Mouse (Mus musculus): ENCODE results near the gene Tmem17. TPM values are rescaled to one million over a fixed set of nuclear protein-coding genes. Genes with fewer than 3 reads are reported as not detected.
A peak's percentile ranks its signal among the peaks of the same experiment; 100 is the strongest.

Tmem17 gene
- polyA plus RNA-seq, 1 experiment from 2014 or later = 14.5 TPM

- H3K9ac ChIP-seq = no peak overlapping the region
- no peak overlapping the region for H3K4me2 ChIP-seq (replicated peaks)
- 0 out of 2 replicates have a peak, but pooled peaks cover 5% of the 10 kb centered on the region for H3K36me3 ChIP-seq
- ATAC-seq (ENCODE audit: insufficient number of reproducible peaks, low FRiP score, low TSS enrichment, low read depth) = no peak
- no peaks in the 10 kb centered on the region for H3K27me3 ChIP-seq
- no peaks in the 10 kb centered on the region for H3K4me1 ChIP-seq
- H3K27ac ChIP-seq (replicated peaks) = no peak overlapping the region
- WGBS = 85% methylated on average over 2 of the region's 2 CpGs
- no peaks in the 10 kb centered on the region for H3K9me3 ChIP-seq (replicated peaks)
- no peak overlapping the region for H3K4me3 ChIP-seq (replicated peaks)
Measured at GRCm38 (mm10) chr11:22515061-22515460, 3.2 kb downstream of the Tmem17 start.

GRCm38 (mm10) chr11:22518445-22518844, 6.6 kb downstream of the Tmem17 start:
- no peaks in the 10 kb centered on the region for H3K9me3 ChIP-seq (replicated peaks)
- H3K27me3 ChIP-seq = no peaks in the 10 kb centered on the region
- H3K36me3 ChIP-seq = 0 out of 2 replicates have a peak, but pooled peaks cover 5% of the 10 kb centered on the region
- ATAC-seq (ENCODE audit: insufficient number of reproducible peaks, low FRiP score, low TSS enrichment, low read depth) = no peak
- H3K4me2 ChIP-seq (replicated peaks) = no peak overlapping the region
- WGBS = 73% methylated on average over 6 of the region's 6 CpGs
- H3K4me3 ChIP-seq (replicated peaks) = no peak overlapping the region
- H3K9ac ChIP-seq = no peak overlapping the region
- no peak overlapping the region for H3K27ac ChIP-seq (replicated peaks)
- H3K4me1 ChIP-seq = no peaks in the 10 kb centered on the region

GRCm38 (mm10) chr11:22520251-22520650, 8.4 kb downstream of the Tmem17 start:
- H3K9me3 ChIP-seq (replicated peaks) = no peaks in the 10 kb centered on the region
- no peak overlapping the region for H3K4me3 ChIP-seq (replicated peaks)
- WGBS = 98% methylated on average over 4 of the region's 4 CpGs
- H3K27ac ChIP-seq (replicated peaks) = no peak overlapping the region
- H3K9ac ChIP-seq = no peak overlapping the region
- H3K4me1 ChIP-seq = no peaks in the 10 kb centered on the region
- H3K27me3 ChIP-seq = no peaks in the 10 kb centered on the region
- 0 out of 2 replicates have a peak, but pooled peaks cover 5% of the 10 kb centered on the region for H3K36me3 ChIP-seq
- no peak for ATAC-seq (ENCODE audit: insufficient number of reproducible peaks, low FRiP score, low TSS enrichment, low read depth)
- H3K4me2 ChIP-seq (replicated peaks) = no peak overlapping the region

- no peak overlapping the region for H3K4me3 ChIP-seq (replicated peaks)
- H3K4me2 ChIP-seq (replicated peaks) = no peak overlapping the region
- no peak overlapping the region for H3K27ac ChIP-seq (replicated peaks)
- H3K36me3 ChIP-seq = 0 out of 2 replicates have a peak, but pooled peaks cover 3% of the 10 kb centered on the region
- no peaks in the 10 kb centered on the region for H3K4me1 ChIP-seq
- WGBS = 83% methylated on average over 1 of the region's 1 CpGs
- ATAC-seq (ENCODE audit: insufficient number of reproducible peaks, low FRiP score, low TSS enrichment, low read depth) = no peak
- H3K9ac ChIP-seq = no peak overlapping the region
- no peaks in the 10 kb centered on the region for H3K27me3 ChIP-seq
- H3K9me3 ChIP-seq (replicated peaks) = 0 out of 2 replicates have a peak, but pooled peaks cover 3% of the 10 kb centered on the region
Measured at GRCm38 (mm10) chr11:22524606-22525005, 12.7 kb downstream of the Tmem17 start.

GRCm38 (mm10) chr11:22540600-22540999, 28.7 kb downstream of the Tmem17 start:
- H3K4me3 ChIP-seq (replicated peaks) = no peak overlapping the region
- no peak overlapping the region for H3K27ac ChIP-seq (replicated peaks)
- H3K9ac ChIP-seq = no peak overlapping the region
- H3K4me1 ChIP-seq = 0 out of 2 replicates have a peak, but pooled peaks cover 4% of the 10 kb centered on the region
- WGBS = 29% methylated on average over 1 of the region's 1 CpGs
- ATAC-seq (ENCODE audit: insufficient number of reproducible peaks, low FRiP score, low TSS enrichment, low read depth) = no peak
- H3K9me3 ChIP-seq (replicated peaks) = no peaks in the 10 kb centered on the region
- no peaks in the 10 kb centered on the region for H3K36me3 ChIP-seq
- H3K4me2 ChIP-seq (replicated peaks) = no peak overlapping the region
- no peaks in the 10 kb centered on the region for H3K27me3 ChIP-seq

GRCm38 (mm10) chr11:22560061-22560460, 48.2 kb downstream of the Tmem17 start:
- ATAC-seq (ENCODE audit: insufficient number of reproducible peaks, low FRiP score, low TSS enrichment, low read depth) = no peak
- H3K36me3 ChIP-seq = no peaks in the 10 kb centered on the region
- WGBS = 75% methylated on average over 1 of the region's 1 CpGs

GRCm38 (mm10) chr11:22560503-22561328, 48.8 kb downstream of the Tmem17 start:
- H3K9ac ChIP-seq = no peak overlapping the region
- no peaks in the 10 kb centered on the region for H3K9me3 ChIP-seq (replicated peaks)
- H3K4me3 ChIP-seq (replicated peaks) = no peak overlapping the region
- 0 out of 2 replicates have a peak, but pooled peaks have one; percentile 65 for ATAC-seq (ENCODE audit: insufficient number of reproducible peaks, low FRiP score, low TSS enrichment, low read depth)
- H3K27me3 ChIP-seq = no peaks in the 10 kb centered on the region
- H3K27ac ChIP-seq (replicated peaks) = peak overlapping the region; percentile 60
- 29% methylated on average over 6 of the region's 6 CpGs for WGBS
- H3K4me1 ChIP-seq = peaks cover 22% of the 10 kb centered on the region
- no peaks in the 10 kb centered on the region for H3K36me3 ChIP-seq
- H3K4me2 ChIP-seq (replicated peaks) = no peak overlapping the region

More at GRCm38 (mm10) chr11:22560061-22560460, 48.2 kb downstream of the Tmem17 start:
- Histone ChIP-seq H3K9ac (no peak overlapping the region), H3K4me1 (peaks cover 22% of the 10 kb centered on the region), H3K4me2 (replicated peaks) (no peak overlapping the region), H3K4me3 (replicated peaks) (no peak overlapping the region), H3K27ac (replicated peaks) (no peak overlapping the region; the same call in 1 of the 2 replicates), H3K27me3 (no peaks in the 10 kb centered on the region), H3K9me3 (replicated peaks) (no peaks in the 10 kb centered on the region)

GRCm38 (mm10) chr11:22561329-22561592, 49.4 kb downstream of the Tmem17 start:
- no peak overlapping the region for H3K9ac ChIP-seq
- peaks cover 22% of the 10 kb centered on the region for H3K4me1 ChIP-seq
- peak overlapping the region; percentile 60 for H3K27ac ChIP-seq (replicated peaks)
- no peak overlapping the region for H3K4me3 ChIP-seq (replicated peaks)
- no peaks in the 10 kb centered on the region for H3K9me3 ChIP-seq (replicated peaks)
- ATAC-seq (ENCODE audit: insufficient number of reproducible peaks, low FRiP score, low TSS enrichment, low read depth) = no peak
- H3K36me3 ChIP-seq = no peaks in the 10 kb centered on the region
- WGBS = 92% methylated on average over 4 of the region's 4 CpGs
- no peak overlapping the region for H3K4me2 ChIP-seq (replicated peaks)
- no peaks in the 10 kb centered on the region for H3K27me3 ChIP-seq

GRCm38 (mm10) chr11:22563706-22564105, 51.8 kb downstream of the Tmem17 start:
- Histone ChIP-seq H3K9me3 (replicated peaks) (no peaks in the 10 kb centered on the region), H3K27ac (replicated peaks) (no peak overlapping the region), H3K4me3 (replicated peaks) (no peak overlapping the region), H3K4me2 (replicated peaks) (no peak overlapping the region), H3K4me1 (peaks cover 22% of the 10 kb centered on the region), H3K9ac (no peak overlapping the region), H3K27me3 (no peaks in the 10 kb centered on the region), H3K36me3 (no peaks in the 10 kb centered on the region)
- 71% methylated on average over 3 of the region's 3 CpGs for WGBS
- ATAC-seq (ENCODE audit: insufficient number of reproducible peaks, low FRiP score, low TSS enrichment, low read depth) = no peak

- Histone ChIP-seq H3K27ac (replicated peaks) (no peak overlapping the region), H3K27me3 (no peaks in the 10 kb centered on the region), H3K9ac (no peak overlapping the region), H3K9me3 (replicated peaks) (no peaks in the 10 kb centered on the region), H3K36me3 (no peaks in the 10 kb centered on the region), H3K4me1 (peaks cover 22% of the 10 kb centered on the region), H3K4me2 (replicated peaks) (no peak overlapping the region), H3K4me3 (replicated peaks) (no peak overlapping the region)
- no peak for ATAC-seq (ENCODE audit: insufficient number of reproducible peaks, low FRiP score, low TSS enrichment, low read depth)
- 84% methylated on average over 3 of the region's 3 CpGs for WGBS
Measured at GRCm38 (mm10) chr11:22564676-22565075, 52.8 kb downstream of the Tmem17 start.
